ENCODE assay signal across 22 mouse cellular contexts in the genomic region with DNA sequence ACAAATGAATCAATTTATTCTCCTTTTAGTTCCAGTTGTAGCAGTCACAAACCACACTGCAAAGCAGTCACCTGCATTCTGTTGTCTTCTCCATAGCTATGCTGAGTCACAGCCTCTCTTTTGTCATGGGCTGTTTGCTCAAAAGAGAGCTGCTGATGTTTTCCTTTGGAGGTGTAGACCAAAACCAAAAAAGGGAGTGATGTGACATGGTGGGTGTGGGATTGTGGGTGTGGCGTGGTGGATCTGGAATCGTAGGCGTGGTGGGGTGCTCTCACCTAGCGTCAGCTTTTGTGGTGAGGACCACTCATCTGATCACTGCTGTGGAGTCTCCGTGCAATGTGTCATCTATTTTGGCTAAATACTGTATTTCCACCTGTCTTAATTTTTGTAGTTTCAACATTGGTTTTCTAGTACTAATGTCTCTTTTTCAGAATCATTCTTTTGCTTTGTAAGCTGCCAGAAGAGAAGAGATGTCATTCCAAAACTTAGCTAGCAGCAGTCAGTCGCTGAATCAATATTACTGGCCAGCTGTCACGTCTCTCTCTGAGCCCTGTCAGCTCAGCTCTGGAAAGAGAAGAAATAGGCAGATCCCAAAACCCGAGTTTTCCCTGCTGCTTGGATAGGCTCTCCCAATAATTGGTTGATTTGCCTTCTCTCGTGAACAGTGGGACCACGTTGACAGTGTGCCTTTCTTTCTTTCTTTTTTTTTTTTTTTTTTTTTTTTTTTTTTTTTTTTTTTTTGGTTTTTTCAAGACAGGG.
DNase-seq lines count a peak whose midpoint lies in the region; ATAC-seq and TF ChIP-seq lines count a peak whose summit lies in the region.
"Had no signal": no experiment of that assay in that cellular context is flagged by ENCODE, and none has a peak within 500 bp of the region (broad histone marks: within the 10 kb centered on the region; RNA-seq: fewer than 3 reads in every experiment).

No protein-coding gene starts in this region.

- no peaks in the 10 kb centered on the region for H3K36me3 ChIP-seq in liver, embryonic 15.5 days (replicated peaks)
- H3K36me3 ChIP-seq in liver, postnatal 0 days (replicated peaks; ENCODE audit: insufficient read depth, low read length): peaks cover 3% of the 10 kb centered on the region; the same call in 1 of the 2 replicates
- H3K36me3 ChIP-seq in ES-E14 (ENCODE audit: control insufficient read depth, insufficient read depth, low read length, poor library complexity, severe bottlenecking): peaks cover 3% of the 10 kb centered on the region; the same call in 1 of the 2 replicates
- H3K36me3 ChIP-seq: embryonic facial prominence, embryonic 12.5 days; hindbrain, embryonic 13.5 days; limb, embryonic 13.5 days; neural tube, embryonic 15.5 days had no signal

- peaks cover 58% of the 10 kb centered on the region for H3K4me1 ChIP-seq in liver, embryonic 15.5 days (replicated peaks)
- peaks cover 8% of the 10 kb centered on the region; the same call in 1 of the 2 replicates for H3K4me1 ChIP-seq in liver, postnatal 0 days (ENCODE audit: insufficient read depth)
- H3K4me1 ChIP-seq in ES-E14 (ENCODE audit: control insufficient read depth in 2 of 2, insufficient read depth in 2 of 2, low read length in 2 of 2, poor library complexity in 1 of 2): no peaks in the 10 kb centered on the region

- 53% methylated on average over 10 of the region's 10 CpGs for WGBS in liver, embryonic 15.5 days (ENCODE audit: insufficient replicate concordance)
- 68% methylated on average over 10 of the region's 10 CpGs for WGBS in liver, postnatal 0 days (ENCODE audit: insufficient replicate concordance)

- H3K4me2 ChIP-seq in liver, embryonic 15.5 days: no peak overlapping the region
- no peak overlapping the region for H3K4me2 ChIP-seq in liver, postnatal 0 days (ENCODE audit: low read depth, low read length)
- H3K4me2 ChIP-seq: embryonic facial prominence, embryonic 12.5 days; hindbrain, embryonic 13.5 days; limb, embryonic 13.5 days; neural tube, embryonic 15.5 days had no signal

- 0 out of 2 replicates have a peak overlapping the region, but pooled peaks have one; percentile 33 for H3K27ac ChIP-seq in liver, embryonic 15.5 days (replicated peaks)
- no peak overlapping the region for H3K27ac ChIP-seq in liver, postnatal 0 days (ENCODE audit: low read depth)
- H3K27ac ChIP-seq in ES-E14 (ENCODE audit: insufficient read depth, low read depth, low read length, poor library complexity, severe bottlenecking): no peak overlapping the region
- H3K27ac ChIP-seq: gastrocnemius, adult 2 months; hindbrain, embryonic 13.5 days; layer of hippocampus, adult 2 months; neural tube, embryonic 15.5 days had no signal

- in situ Hi-C loops in ES-E14 (cut with MboI; ENCODE audit: low sequenced_read_pairs in 2 of 2, unreplicated experiment in 2 of 2): no loop called here

- H3K9me3 ChIP-seq in liver, embryonic 15.5 days (replicated peaks): no peaks in the 10 kb centered on the region
- no peaks in the 10 kb centered on the region for H3K9me3 ChIP-seq in liver, postnatal 0 days (ENCODE audit: low read length)
- no peaks in the 10 kb centered on the region for H3K9me3 ChIP-seq in ES-E14 (ENCODE audit: control insufficient read depth, insufficient read depth, low read depth, low read length)
- H3K9me3 ChIP-seq: embryonic facial prominence, embryonic 12.5 days; hindbrain, embryonic 13.5 days; limb, embryonic 13.5 days; neural tube, embryonic 15.5 days had no signal

- no peak for DNase-seq in liver, postnatal 0 days
- DNase-seq in ES-E14 (ENCODE audit: low read depth, low spot score): no peak
- peak; percentile 14 for DNase-seq in brain, adult 2 months (ENCODE audit: low read depth, low spot score)
- no peak for DNase-seq in testis, postnatal 14 days (ENCODE audit: low spot score)
- DNase-seq in left cerebral cortex, postnatal 25 days (ENCODE audit: low spot score in 2 of 2): no peak
- DNase-seq: adrenal gland, adult 2 months; cerebellum, adult 11-12 months; cerebellum, postnatal 14 days; gastrocnemius, adult 2 months; heart, postnatal 36 days; kidney, adult 2 months; thymus, adult 2 months; thymus, postnatal 4 days had no signal

- no peak overlapping the region for H3K4me3 ChIP-seq in liver, embryonic 15.5 days (replicated peaks)
- H3K4me3 ChIP-seq in liver, postnatal 0 days (ENCODE audit: low read depth, low read length): no peak overlapping the region
- H3K4me3 ChIP-seq in ES-E14 (ENCODE audit: insufficient read depth in 1 of 2, low read depth in 1 of 2, low read length in 2 of 2, poor library complexity in 1 of 2, severe bottlenecking in 1 of 2): no peak overlapping the region
- H3K4me3 ChIP-seq: embryonic facial prominence, embryonic 12.5 days; gastrocnemius, adult 2 months; hindbrain, embryonic 13.5 days; layer of hippocampus, adult 2 months; limb, embryonic 13.5 days; neural tube, embryonic 15.5 days had no signal

- intact Hi-C loops in left cerebral cortex, postnatal 25 days (cut with DNase I): no loop called here

- no peak for TF ChIP-seq CTCF in liver, postnatal 0 days (IDR thresholded peaks at IDR 0.05; ENCODE audit: low read depth)

- no peaks in the 10 kb centered on the region for H3K27me3 ChIP-seq in liver, embryonic 15.5 days
- no peaks in the 10 kb centered on the region for H3K27me3 ChIP-seq in liver, postnatal 0 days (ENCODE audit: insufficient read depth, low read length)
- H3K27me3 ChIP-seq: embryonic facial prominence, embryonic 12.5 days; hindbrain, embryonic 13.5 days; limb, embryonic 13.5 days; neural tube, embryonic 15.5 days; Patski had no signal

- ATAC-seq in liver, embryonic 15.5 days (ENCODE audit: insufficient read depth): no peak
- ATAC-seq in liver, postnatal 0 days: no peak
- ATAC-seq in megakaryocyte-erythroid progenitor cell, adult 5-6 weeks (replicated peaks; ENCODE audit: low FRiP score, low TSS enrichment, poor library complexity, severe bottlenecking): peak; percentile 15; the same call in 1 of the 2 replicates
- ATAC-seq: inflammation-experienced regulatory T-cells, adult 6 months; Patski had no signal

- H3K9ac ChIP-seq in liver, embryonic 15.5 days: no peak overlapping the region
- H3K9ac ChIP-seq in liver, postnatal 0 days (replicated peaks): no peak overlapping the region
- H3K9ac ChIP-seq in ES-E14 (ENCODE audit: insufficient read depth, low read depth, low read length, poor library complexity, severe bottlenecking): no peak overlapping the region
- H3K9ac ChIP-seq: embryonic facial prominence, embryonic 12.5 days; hindbrain, embryonic 13.5 days; limb, embryonic 13.5 days; neural tube, embryonic 15.5 days had no signal

- TF ChIP-seq EP300 in liver, postnatal 0 days (IDR thresholded peaks at IDR 0.05; ENCODE audit: low read depth): no peak

TF ChIP-seq in ES-E14, 5 proteins besides CTCF, POLR2A, EP300 and RAD21:
- TF ChIP-seq HCFC1 (IDR thresholded peaks at IDR 0.05; ENCODE audit: borderline replicate concordance, insufficient read depth, low read length): no peak
- TF ChIP-seq MAFK (IDR thresholded peaks at IDR 0.05; ENCODE audit: insufficient read depth, low read depth, low read length): 0 out of 2 replicates have a peak, but pooled peaks have one; percentile 38
